Mouse (Mus musculus) kidney, adult 8-10 months (tissue): ENCODE data around the gene Sugct.
"Not testable (repeated sequence)": the region's sequence is repeated elsewhere in the genome, so short reads cannot be mapped to it uniquely, and the experiment has no call there.

ENCODE experiments used
- DNase-seq, 2 experiments: peaks; one replicate each; pipeline ENCODE4 v3.0.0; 2022

The Sugct gene

GRCm38 (mm10) chr13:16847236-16847635, 848.1 kb downstream of the Sugct start:
- no peak for DNase-seq

- DNase-seq: no peak
Measured at GRCm38 (mm10) chr13:16840994-16841393, 854.4 kb downstream of the Sugct start.

- no peak for DNase-seq
Measured at GRCm38 (mm10) chr13:16838409-16838808, 856.9 kb downstream of the Sugct start.

- no peak for DNase-seq
Measured at GRCm38 (mm10) chr13:16835111-16835510, 860.2 kb downstream of the Sugct start.

- no peak for DNase-seq
Measured at GRCm38 (mm10) chr13:16833069-16833468, 862.3 kb downstream of the Sugct start.

GRCm38 (mm10) chr13:16831840-16832239, 863.5 kb downstream of the Sugct start:
- DNase-seq: no peak

- DNase-seq: not testable (repeated sequence)
Measured at GRCm38 (mm10) chr13:16830291-16830690, 865.1 kb downstream of the Sugct start.

- peak in 1 of 2 experiments; percentile 7 for DNase-seq
Measured at GRCm38 (mm10) chr13:16829589-16829988, 865.8 kb downstream of the Sugct start.

GRCm38 (mm10) chr13:16825619-16826018, 869.7 kb downstream of the Sugct start:
- DNase-seq: no peak

GRCm38 (mm10) chr13:16821785-16822184, 873.6 kb downstream of the Sugct start:
- no peak for DNase-seq

GRCm38 (mm10) chr13:16817471-16817870, 877.9 kb downstream of the Sugct start:
- DNase-seq: no peak

GRCm38 (mm10) chr13:16816747-16817146, 878.6 kb downstream of the Sugct start:
- no peak for DNase-seq

- no peak for DNase-seq
Measured at GRCm38 (mm10) chr13:16812268-16812667, 883.1 kb downstream of the Sugct start.
